Mouse (Mus musculus): ENCODE measurements around the gene Pigh. TPM values are rescaled to one million over a fixed set of nuclear protein-coding genes. Genes with fewer than 3 reads are reported as not detected.

The Pigh gene
- polyA plus RNA-seq, 1 experiment from 2014 or later = 6.6 TPM

DNA sequence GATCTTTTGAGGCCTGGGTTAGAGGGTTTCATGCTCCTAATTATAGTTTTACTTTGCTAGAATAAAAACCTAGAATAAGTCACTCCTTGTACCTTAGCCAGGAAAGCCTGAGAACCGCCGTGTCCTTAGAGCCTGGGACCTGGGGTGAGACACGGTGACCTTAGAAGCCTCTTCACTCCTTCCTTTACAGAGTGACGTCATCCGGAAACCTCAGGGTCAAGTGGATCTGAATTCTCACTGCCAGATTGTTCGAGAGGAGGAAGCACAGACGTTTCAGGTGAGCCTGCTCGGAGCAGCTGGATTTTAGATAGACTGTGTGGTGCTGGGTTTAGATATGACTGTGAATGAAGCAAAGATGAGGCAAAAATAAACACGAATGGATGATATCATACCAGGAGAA lies 23.0 kb downstream of the Pigh start:
- H3K4me1 ChIP-seq (replicated peaks) = peaks cover 4% of the 10 kb centered on the region; the same call in 1 of the 2 replicates
- no peaks in the 10 kb centered on the region for H3K9me3 ChIP-seq (replicated peaks)
- H3K36me3 ChIP-seq = no peaks in the 10 kb centered on the region
- no peak overlapping the region for H3K4me3 ChIP-seq (replicated peaks)
- WGBS (ENCODE audit: insufficient replicate concordance) = 64% methylated on average over 9 of the region's 9 CpGs
- H3K9ac ChIP-seq = no peak overlapping the region
- no peaks in the 10 kb centered on the region for H3K27me3 ChIP-seq
- DNase-seq = no peak
- ATAC-seq (ENCODE audit: low read depth) = no peak
- no peak overlapping the region for H3K27ac ChIP-seq
- H3K4me2 ChIP-seq = no peak overlapping the region

DNA sequence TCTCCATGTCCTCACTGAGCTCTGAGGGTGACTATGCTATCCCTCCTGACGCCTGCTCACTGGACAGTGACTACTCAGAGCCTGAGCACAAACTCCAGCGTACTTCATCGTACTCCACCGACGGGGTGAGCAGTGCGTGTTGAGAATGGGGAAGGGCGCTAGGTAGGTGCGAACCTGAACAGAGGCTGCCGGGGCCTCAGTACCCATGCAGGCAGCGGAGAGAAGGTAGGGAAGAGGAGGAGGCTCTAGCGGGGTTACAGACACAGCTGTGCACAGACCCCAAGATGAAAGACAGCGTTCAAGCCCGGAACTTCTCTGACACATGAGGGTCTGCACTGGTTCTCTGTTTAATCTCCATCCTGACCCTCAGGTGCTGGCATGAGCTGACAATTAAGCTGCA lies 25.0 kb downstream of the Pigh start:
- H3K27me3 ChIP-seq = no peaks in the 10 kb centered on the region
- WGBS (ENCODE audit: insufficient replicate concordance) = 80% methylated on average over 13 of the region's 13 CpGs
- H3K27ac ChIP-seq = no peak overlapping the region
- no peaks in the 10 kb centered on the region for H3K9me3 ChIP-seq (replicated peaks)
- H3K4me1 ChIP-seq (replicated peaks) = 0 out of 2 replicates have a peak, but pooled peaks cover under 1% of the 10 kb centered on the region
- no peaks in the 10 kb centered on the region for H3K36me3 ChIP-seq
- DNase-seq (no peak), ATAC-seq (ENCODE audit: low read depth) (no peak)
- no peak overlapping the region for H3K9ac ChIP-seq
- H3K4me3 ChIP-seq (replicated peaks) = no peak overlapping the region
- no peak overlapping the region for H3K4me2 ChIP-seq

DNA sequence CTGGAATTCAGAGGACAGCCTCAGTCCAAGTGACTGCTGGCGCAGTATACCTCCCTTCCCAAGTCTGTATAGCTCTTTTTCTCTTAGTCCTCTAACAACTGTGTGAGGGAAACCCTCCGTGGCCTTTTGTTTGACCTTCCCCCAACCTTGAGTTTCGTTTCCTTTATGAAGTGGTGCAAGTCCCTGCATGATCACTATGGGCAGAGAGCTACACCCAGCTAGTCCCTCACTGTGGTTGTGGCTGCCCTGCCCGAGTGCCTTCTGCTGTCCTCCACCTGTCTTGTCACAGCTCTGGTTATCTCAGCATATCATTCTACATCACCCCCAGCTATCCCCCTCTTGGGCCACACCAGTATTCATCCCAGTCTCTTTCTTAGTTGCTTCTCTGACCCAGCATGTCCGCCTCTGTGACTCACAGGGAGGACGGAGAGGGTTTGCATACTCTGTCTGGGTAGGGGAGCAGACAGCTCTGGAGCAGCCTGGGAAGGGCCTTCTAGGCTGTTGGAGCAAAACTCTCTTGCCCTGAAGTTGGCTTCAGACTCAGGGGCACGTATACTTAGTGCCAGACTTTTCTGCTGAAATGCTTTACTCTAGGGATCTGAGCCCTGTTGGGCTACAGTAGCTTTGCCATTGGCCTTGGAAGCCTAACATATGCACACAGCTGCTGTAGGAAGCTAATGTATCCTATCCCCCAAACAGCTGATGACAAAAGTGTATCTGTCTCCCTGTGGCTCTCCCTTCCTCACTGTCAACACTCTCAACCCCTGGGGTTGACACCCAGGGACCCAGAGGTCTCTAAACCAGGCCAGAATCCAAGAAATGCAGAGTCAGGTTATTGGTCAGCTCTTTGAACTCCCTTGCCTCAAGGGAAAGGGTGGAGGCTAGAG lies 28.4 kb downstream of the Pigh start:
- WGBS (ENCODE audit: insufficient replicate concordance) = 58% methylated on average over 7 of the region's 7 CpGs
- H3K9ac ChIP-seq = no peak overlapping the region
- no peak overlapping the region for H3K4me2 ChIP-seq
- no peak for DNase-seq
- H3K27ac ChIP-seq = no peak overlapping the region
- no peak overlapping the region for H3K4me3 ChIP-seq (replicated peaks)
- no peaks in the 10 kb centered on the region for H3K27me3 ChIP-seq
- no peak for ATAC-seq (ENCODE audit: low read depth)
- no peaks in the 10 kb centered on the region for H3K4me1 ChIP-seq (replicated peaks)
- H3K36me3 ChIP-seq = no peaks in the 10 kb centered on the region
- no peaks in the 10 kb centered on the region for H3K9me3 ChIP-seq (replicated peaks)

DNA sequence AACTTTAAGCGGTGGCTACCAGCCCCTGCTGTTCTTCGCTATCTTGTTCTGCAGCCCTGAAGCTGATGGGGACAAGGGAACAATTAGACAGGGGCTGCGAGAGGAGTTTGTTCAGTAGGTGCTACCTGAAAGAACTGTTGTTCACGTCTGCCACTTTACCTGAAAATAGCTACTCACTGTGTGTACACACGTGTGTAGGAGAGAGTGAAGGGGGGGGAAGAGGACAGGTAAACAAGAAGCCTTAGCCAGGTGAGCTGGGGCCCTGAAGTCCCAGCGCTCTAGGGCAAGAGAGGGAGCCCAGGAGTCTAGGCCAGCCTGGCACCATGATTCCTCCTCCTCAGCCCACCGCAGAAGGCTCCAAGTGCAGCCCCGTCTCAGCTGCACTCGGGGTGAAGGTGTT lies 29.3 kb downstream of the Pigh start:
- no peak for ATAC-seq (ENCODE audit: low read depth)
- no peak overlapping the region for H3K9ac ChIP-seq
- peaks cover 7% of the 10 kb centered on the region for H3K4me1 ChIP-seq (replicated peaks)
- no peaks in the 10 kb centered on the region for H3K36me3 ChIP-seq
- H3K9me3 ChIP-seq (replicated peaks) = no peaks in the 10 kb centered on the region
- H3K27ac ChIP-seq = no peak overlapping the region
- no peak overlapping the region for H3K4me2 ChIP-seq
- 78% methylated on average over 9 of the region's 9 CpGs for WGBS (ENCODE audit: insufficient replicate concordance)
- no peaks in the 10 kb centered on the region for H3K27me3 ChIP-seq
- no peak for DNase-seq
- no peak overlapping the region for H3K4me3 ChIP-seq (replicated peaks)

DNA sequence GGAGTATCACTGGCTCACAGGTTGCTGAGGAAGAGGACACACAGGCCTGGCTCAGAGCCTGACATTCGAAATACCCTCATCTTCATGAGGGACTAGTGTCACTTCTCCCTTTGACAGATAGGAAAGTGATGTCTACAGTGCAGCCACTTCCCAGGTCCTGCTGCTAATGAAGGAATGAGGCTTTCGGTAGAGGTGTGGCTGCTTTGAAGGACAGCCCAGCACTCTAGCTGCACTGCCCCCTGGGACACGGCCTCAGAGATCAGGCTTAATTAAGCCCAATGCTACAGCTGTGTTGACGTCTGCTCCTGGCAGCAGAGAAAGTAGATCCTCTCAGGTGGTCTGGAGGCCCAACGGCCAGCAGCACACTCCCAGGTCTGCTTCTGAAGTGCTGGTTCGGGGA lies 29.9 kb downstream of the Pigh start:
- H3K4me2 ChIP-seq = no peak overlapping the region
- no peak overlapping the region for H3K4me3 ChIP-seq (replicated peaks)
- DNase-seq (no peak), ATAC-seq (ENCODE audit: low read depth) (no peak)
- no peaks in the 10 kb centered on the region for H3K27me3 ChIP-seq
- H3K27ac ChIP-seq = no peak overlapping the region
- no peaks in the 10 kb centered on the region for H3K9me3 ChIP-seq (replicated peaks)
- peaks cover 10% of the 10 kb centered on the region for H3K4me1 ChIP-seq (replicated peaks)
- no peaks in the 10 kb centered on the region for H3K36me3 ChIP-seq
- H3K9ac ChIP-seq = no peak overlapping the region
- 70% methylated on average over 6 of the region's 6 CpGs for WGBS (ENCODE audit: insufficient replicate concordance)

DNA sequence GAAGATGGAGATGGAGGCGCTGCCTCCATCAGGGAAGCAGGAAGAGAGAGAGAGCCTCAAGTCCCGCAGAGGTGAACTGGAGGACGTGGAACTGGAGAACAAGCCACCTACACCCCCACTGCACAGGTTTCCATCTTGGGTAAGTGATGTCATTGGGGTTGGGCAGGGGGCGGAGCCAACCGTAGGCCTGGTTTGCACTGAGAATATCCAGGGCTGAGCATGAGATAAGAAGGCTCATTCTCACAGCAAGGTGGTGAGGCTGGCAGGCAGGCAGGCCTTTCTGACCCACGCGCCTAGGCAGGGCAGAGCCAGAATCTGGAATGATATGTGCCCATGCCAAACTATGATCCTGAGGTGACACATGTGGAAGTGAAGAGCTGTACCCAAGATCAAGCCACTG lies 34.2 kb downstream of the Pigh start:
- Histone ChIP-seq H3K27ac (no peak overlapping the region), H3K36me3 (no peaks in the 10 kb centered on the region), H3K4me1 (replicated peaks) (peaks cover 20% of the 10 kb centered on the region), H3K4me3 (replicated peaks) (no peak overlapping the region), H3K9ac (no peak overlapping the region), H3K9me3 (replicated peaks) (no peaks in the 10 kb centered on the region), H3K4me2 (no peak overlapping the region), H3K27me3 (no peaks in the 10 kb centered on the region)
- peak; percentile 56 for DNase-seq
- WGBS (ENCODE audit: insufficient replicate concordance) = 43% methylated on average over 7 of the region's 7 CpGs
- peak; percentile 79 for ATAC-seq (ENCODE audit: low read depth)

DNA sequence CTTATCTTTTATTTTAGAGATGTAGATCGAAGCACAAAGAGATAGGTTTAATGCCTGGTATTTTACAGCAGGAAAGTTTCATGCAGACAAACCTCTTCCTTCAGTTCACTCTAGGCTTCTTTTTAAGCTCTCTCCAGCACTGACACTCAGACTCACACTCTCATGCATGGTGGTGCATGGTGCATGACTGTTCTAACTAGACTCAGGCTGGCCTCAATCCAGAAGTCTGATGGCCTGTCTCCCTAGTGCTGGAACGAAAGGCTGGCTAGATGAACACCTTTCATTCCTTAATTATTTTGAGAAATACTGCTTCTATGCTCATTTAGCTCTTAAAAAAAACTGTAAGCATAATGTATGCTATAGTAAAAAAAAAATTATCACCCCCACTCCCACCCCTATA lies 37.4 kb downstream of the Pigh start:
- H3K4me2 ChIP-seq = no peak overlapping the region
- H3K4me1 ChIP-seq (replicated peaks) = peaks cover 20% of the 10 kb centered on the region
- ATAC-seq (ENCODE audit: low read depth) (no peak), DNase-seq (no peak)
- H3K27ac ChIP-seq = no peak overlapping the region
- no peaks in the 10 kb centered on the region for H3K27me3 ChIP-seq
- no peak overlapping the region for H3K9ac ChIP-seq
- no peaks in the 10 kb centered on the region for H3K36me3 ChIP-seq
- 72% methylated on average over 2 of the region's 2 CpGs for WGBS (ENCODE audit: insufficient replicate concordance)
- H3K9me3 ChIP-seq (replicated peaks) = no peaks in the 10 kb centered on the region
- H3K4me3 ChIP-seq (replicated peaks) = no peak overlapping the region

DNA sequence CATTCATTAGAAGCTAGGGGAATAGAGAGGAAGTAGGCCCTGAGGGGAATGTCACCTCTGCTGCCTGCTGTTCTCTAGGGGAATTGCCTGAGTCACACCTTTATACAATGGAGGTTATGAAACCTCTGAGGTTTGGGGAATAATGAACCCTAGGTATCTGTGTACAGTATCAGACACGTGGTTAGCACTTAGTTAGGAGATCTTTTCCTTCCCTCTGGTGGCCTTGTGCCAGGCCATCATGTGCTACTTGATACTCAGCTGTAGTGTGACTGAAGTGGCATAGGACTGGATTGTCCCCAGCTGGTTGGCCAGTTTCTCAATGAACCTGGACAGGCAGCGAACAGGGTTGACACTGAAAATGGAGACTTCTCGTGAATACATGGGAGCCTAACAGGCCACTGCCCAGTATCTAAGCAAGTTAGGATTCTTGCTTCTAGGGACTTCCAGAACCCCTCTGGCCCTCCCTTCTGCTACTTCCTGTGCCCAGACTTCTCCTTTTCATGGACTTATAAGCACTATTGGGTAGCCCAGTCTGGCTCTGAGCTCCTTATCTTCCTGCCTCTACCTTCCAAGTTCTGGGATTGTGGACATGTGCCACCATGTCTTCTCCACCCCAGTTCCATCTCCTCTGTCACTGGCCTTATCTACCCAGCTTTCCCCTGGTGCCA lies 38.8 kb downstream of the Pigh start:
- WGBS (ENCODE audit: insufficient replicate concordance) = 56% methylated on average over 3 of the region's 3 CpGs
- Histone ChIP-seq H3K36me3 (no peaks in the 10 kb centered on the region), H3K27ac (no peak overlapping the region), H3K4me3 (replicated peaks) (no peak overlapping the region), H3K27me3 (no peaks in the 10 kb centered on the region), H3K9ac (no peak overlapping the region), H3K9me3 (replicated peaks) (no peaks in the 10 kb centered on the region), H3K4me1 (replicated peaks) (peaks cover 18% of the 10 kb centered on the region), H3K4me2 (no peak overlapping the region)
- ATAC-seq (ENCODE audit: low read depth) = no peak
- no peak for DNase-seq

DNA sequence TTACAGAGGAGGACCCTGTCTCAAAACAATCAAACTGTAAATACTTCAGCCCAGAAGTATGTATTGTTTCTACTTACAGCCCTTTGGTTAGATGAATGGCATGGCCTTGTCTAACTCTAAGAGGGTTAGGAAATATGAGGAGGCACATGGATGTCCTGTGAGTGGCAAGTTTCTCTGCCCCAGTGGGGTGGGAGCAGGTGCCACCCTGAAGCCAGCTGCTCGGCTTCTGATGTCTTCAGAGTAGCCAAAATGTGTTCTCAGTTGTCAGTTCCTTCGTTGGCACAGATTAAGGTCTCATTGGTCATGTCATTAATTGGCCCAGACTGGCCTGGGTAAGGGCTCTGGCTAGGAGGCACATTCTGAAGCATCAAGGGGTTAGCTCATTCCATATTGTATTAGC lies 39.6 kb downstream of the Pigh start:
- no peaks in the 10 kb centered on the region for H3K36me3 ChIP-seq
- no peak overlapping the region for H3K9ac ChIP-seq
- 64% methylated on average over 2 of the region's 2 CpGs for WGBS (ENCODE audit: insufficient replicate concordance)
- H3K27me3 ChIP-seq = no peaks in the 10 kb centered on the region
- H3K9me3 ChIP-seq (replicated peaks) = no peaks in the 10 kb centered on the region
- H3K4me2 ChIP-seq = no peak overlapping the region
- no peak for ATAC-seq (ENCODE audit: low read depth)
- H3K27ac ChIP-seq = no peak overlapping the region
- no peak overlapping the region for H3K4me3 ChIP-seq (replicated peaks)
- peaks cover 11% of the 10 kb centered on the region for H3K4me1 ChIP-seq (replicated peaks)
- DNase-seq = no peak

DNA sequence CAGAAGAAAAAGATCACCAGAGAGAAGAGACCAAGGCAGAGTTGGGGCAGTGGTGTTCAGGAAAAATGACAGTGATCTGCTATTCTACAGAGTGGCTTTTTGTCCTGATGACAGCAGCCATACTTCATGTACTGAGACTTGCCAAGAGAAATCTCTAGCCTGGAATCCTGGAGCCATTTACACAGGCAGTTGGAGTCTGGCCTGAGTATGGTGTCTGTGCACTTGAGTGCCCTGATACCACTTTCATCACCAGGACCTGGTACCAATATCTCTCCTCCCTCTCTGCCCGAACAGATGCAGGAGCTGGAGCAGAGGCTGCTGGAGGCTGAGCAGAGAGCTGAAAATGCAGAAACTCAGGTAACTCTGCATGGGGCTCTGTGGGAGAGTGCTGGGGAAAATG lies 40.6 kb downstream of the Pigh start:
- WGBS (ENCODE audit: insufficient replicate concordance) = 46% methylated on average over 1 of the region's 1 CpGs
- no peak overlapping the region for H3K27ac ChIP-seq
- H3K4me2 ChIP-seq = no peak overlapping the region
- no peaks in the 10 kb centered on the region for H3K36me3 ChIP-seq
- H3K9me3 ChIP-seq (replicated peaks) = no peaks in the 10 kb centered on the region
- peaks cover 7% of the 10 kb centered on the region for H3K4me1 ChIP-seq (replicated peaks)
- DNase-seq (no peak), ATAC-seq (ENCODE audit: low read depth) (no peak)
- H3K4me3 ChIP-seq (replicated peaks) = no peak overlapping the region
- H3K9ac ChIP-seq = no peak overlapping the region
- no peaks in the 10 kb centered on the region for H3K27me3 ChIP-seq

DNA sequence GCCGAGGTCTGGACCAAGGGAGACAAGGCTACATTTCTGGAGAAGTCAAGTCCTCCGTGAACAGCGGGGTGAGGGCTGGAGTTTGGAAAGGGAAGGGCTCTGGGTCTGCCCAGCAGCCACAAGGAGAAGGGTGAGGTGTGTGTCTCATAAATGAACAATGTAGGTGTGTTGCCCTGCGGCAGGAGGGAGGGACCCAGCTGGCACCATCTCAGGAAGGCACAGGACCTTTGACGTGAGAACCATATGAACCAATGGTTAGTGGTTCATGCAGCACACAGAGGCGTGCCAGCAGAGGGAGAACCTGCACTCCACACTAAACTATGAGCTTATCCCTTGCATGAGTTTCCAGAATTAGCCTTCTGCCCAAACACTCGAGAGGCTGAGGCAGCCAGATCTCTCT lies 42.2 kb downstream of the Pigh start:
- H3K9ac ChIP-seq = no peak overlapping the region
- WGBS (ENCODE audit: insufficient replicate concordance) = 67% methylated on average over 7 of the region's 7 CpGs

DNA sequence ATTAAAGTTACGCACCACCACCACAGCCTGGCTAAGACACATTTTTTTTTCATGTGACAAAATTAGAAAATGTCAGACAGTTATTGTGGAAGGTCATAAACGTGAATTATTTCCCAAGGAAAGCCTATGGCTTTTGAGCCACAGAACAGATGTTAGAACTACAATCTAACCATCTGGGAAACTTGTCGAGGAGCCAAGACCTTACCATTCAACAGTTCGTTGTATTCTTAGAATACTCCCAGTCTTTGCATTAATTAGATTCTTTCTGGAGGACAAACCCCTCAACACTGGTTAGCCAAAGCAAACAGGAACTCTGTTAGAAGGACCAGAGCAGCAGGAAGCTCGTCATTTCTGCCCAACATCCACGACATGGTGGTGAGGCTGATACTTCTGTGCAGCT lies 43.3 kb downstream of the Pigh start:
- H3K36me3 ChIP-seq = no peaks in the 10 kb centered on the region
- H3K4me3 ChIP-seq (replicated peaks) = no peak overlapping the region
- ATAC-seq (ENCODE audit: low read depth) (no peak), DNase-seq (no peak)
- H3K27me3 ChIP-seq = no peaks in the 10 kb centered on the region
- peaks cover 7% of the 10 kb centered on the region for H3K4me1 ChIP-seq (replicated peaks)
- H3K9ac ChIP-seq = no peak overlapping the region
- H3K27ac ChIP-seq = no peak overlapping the region
- H3K9me3 ChIP-seq (replicated peaks) = no peaks in the 10 kb centered on the region
- no peak overlapping the region for H3K4me2 ChIP-seq
- 57% methylated on average over 6 of the region's 6 CpGs for whole genome bisulfite sequencing (ENCODE audit: insufficient replicate concordance)

More for the DNA sequence above, 42.2 kb downstream of the Pigh start:
- ATAC-seq (ENCODE audit: low read depth) (no peak), DNase-seq (no peak)
- Histone ChIP-seq H3K36me3 (no peaks in the 10 kb centered on the region), H3K27me3 (no peaks in the 10 kb centered on the region), H3K4me2 (no peak overlapping the region), H3K4me3 (replicated peaks) (no peak overlapping the region), H3K4me1 (replicated peaks) (no peaks in the 10 kb centered on the region), H3K9me3 (replicated peaks) (no peaks in the 10 kb centered on the region), H3K27ac (no peak overlapping the region)

Measured in liver, embryonic 13.5 days (tissue).